Mouse (Mus musculus): ENCODE measurements around the gene Eci2. TPM values are rescaled to one million over a fixed set of nuclear protein-coding genes. Genes with fewer than 3 reads are reported as not detected.
"Not testable (repeated sequence)": the region's sequence is repeated elsewhere in the genome, so short reads cannot be mapped to it uniquely, and the experiment has no call there.

Gene Eci2
- total RNA-seq, 2 experiments from 2014 or later = 262 to 265 TPM

DNA sequence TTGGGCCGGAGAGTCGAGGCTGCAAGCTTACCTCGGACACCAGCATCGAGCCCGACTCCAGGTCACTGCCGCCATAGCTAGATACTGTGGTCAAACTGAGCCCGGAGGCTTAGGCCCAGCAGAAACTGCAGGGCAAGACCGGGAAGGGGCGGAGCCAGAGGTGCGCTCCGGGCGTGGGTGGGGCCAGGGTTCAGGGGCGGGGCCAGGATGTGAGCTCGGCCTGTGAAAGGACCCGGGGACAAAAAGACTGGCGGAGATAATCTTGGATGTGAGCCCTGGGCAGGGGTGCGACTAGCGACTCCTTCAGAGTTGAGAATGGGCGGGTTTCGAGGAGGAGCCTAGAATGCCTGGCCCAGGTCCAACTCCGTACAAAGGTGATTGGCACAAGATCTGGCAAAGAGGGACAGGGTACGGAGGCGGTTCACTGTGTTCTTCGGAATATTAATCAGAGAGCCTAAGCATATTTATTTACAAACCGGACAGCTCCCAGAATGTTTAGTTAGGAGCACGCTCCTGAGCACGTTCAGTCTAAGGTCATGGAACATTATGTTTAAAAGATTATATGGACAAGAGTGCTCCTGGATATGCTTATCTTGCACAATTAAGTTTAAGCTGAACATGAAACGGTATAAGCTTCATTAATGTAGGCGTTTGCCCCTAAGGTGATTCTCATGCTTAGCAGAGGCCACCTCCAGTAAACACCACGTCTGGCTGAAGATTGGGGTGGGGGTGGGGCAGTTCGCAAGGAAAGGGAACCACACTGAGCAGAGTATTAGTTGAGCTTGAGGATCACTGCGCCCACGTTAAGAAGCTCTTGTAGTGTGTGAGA is 32.7 kb downstream of the Eci2 start:
- intact Hi-C loops (cut with DNase I) = loop anchor here (10.0 kb wide), 1 partner anchor 119 kb away; the partner anchor contains the start of gene Prpf4b
- DNase-seq (ENCODE audit: low spot score) = peak; percentile 90

DNA sequence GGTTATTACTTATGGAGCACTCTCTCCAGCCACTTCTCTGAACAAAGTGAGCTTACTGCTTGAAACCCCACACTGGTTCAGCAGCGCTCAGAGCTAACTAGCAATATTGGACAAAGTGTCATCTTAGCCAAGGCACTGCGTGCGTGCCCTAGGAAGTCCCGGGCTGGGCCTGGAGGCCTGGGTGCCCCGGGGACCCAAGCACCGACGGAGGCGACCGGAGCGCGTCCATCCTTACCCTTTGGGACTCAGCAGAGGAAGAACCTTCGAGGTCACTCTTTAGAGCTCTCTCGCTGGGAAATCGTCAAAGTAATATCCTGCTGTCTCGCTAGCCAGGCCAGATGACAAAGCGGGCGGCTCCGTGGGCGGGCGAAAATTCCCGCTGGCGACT is 33.3 kb downstream of the Eci2 start:
- intact Hi-C loops (cut with DNase I) = loop anchor here (10.0 kb wide), 1 partner anchor 119 kb away; the partner anchor contains the start of gene Prpf4b
- peak; percentile 4 for DNase-seq (ENCODE audit: low spot score)

DNA sequence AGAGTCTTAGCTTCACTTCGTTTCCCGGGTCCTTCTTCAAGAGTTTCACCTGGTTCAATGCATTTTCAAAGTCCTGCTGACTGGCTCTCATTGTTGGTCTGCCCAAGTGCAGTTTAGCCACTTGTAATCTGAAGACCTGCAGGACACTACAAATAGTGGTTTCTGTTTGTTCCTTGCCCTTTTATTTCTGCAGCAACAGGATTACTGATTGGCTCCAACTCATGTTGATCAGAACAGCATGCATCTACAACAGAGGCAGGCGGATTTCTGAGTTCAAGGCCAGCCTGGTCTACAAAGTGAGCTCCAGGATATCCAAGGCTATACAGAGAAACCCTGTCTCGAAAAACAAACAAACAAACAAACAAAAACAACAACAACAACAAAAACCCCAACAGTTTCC is 33.8 kb downstream of the Eci2 start:
- intact Hi-C loops (cut with DNase I) = loop anchor here (10.0 kb wide), 1 partner anchor 118 kb away; the partner anchor contains the start of gene Prpf4b

DNA sequence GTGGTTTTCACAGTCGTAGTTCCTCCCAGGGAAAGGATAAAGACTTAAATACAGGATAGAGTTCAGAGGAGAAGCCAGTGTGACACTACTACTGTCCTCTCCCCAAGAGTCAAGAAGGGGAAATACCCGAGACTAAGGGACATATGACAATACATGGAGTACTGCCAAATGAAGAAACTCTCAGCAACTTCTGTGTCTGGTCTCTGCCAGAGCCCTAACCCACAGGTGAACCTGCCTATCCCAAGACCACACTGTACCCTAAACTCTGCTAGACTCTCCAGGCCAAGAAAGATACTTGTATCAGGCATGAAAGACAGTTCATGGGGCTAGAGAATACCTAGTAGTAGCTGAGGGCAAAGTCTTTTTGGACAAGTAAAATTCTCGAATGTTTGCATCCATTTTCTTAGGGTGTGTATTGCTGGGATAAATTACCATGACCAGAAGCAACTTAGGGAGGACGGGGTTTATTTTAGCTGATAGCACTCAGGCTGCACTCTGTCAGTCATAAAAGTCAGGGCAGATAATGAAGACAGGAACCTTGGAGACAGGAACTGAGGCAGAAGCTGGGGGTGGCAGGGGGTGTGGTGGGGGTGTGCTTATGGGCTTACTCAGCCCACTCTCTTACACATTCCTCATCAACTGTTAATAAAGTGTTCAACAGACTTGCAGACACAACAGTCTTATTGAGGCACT is 35.2 kb downstream of the Eci2 start:
- DNase-seq (ENCODE audit: low spot score) = no peak
- intact Hi-C loops (cut with DNase I) = loop anchor here (10.0 kb wide), 1 partner anchor 117 kb away; the partner anchor contains the start of gene Prpf4b

More for the DNA sequence above, 33.8 kb downstream of the Eci2 start:
- no peak for DNase-seq (ENCODE audit: low spot score)

DNA sequence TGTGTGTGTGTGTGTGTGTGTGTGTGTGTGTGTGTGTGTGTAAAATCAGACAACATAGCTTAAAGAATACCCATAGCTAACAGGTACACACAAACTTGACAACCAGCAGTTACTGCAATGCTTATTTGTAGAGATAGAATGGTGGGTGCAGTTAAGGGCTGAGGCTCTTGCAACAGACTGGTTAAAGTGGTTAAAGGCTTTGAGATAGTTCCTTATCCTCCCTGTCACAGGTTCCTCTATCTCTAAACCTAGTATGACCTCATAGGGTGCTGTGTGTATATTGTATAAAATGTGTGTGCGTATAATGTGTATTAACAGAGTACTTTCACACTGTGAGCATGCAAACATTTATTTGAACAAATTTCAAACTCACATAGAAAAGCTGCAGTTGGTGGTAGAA is 43.4 kb downstream of the Eci2 start:
- DNase-seq (ENCODE audit: low spot score); intact Hi-C loops (cut with DNase I): not testable (repeated sequence)

DNA sequence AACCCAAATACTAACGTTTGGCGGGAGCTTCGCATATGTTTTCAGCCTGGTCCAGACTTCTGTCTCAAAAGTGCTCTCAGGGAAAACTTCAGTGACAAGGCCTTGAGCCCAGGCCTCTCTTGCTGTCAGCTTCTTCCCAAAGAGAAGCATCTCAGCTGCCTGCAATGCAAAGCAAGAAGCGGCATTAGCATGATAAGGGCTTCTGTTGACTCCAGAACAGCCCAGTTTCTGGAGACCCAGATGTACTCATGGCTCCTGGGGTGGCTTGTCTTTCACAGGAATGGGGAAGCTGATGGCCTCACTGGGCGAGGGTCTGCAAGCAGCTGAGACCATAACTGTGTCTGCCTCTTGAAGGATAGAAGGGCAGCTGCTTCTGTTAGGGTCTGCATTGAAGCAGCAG is 48.3 kb downstream of the Eci2 start:
- DNase-seq (ENCODE audit: low spot score) = not testable (repeated sequence)
- intact Hi-C loops (cut with DNase I) = loop anchor here (5.0 kb wide), 1 partner anchor 81 kb away; no protein-coding TSS in a partner anchor

DNA sequence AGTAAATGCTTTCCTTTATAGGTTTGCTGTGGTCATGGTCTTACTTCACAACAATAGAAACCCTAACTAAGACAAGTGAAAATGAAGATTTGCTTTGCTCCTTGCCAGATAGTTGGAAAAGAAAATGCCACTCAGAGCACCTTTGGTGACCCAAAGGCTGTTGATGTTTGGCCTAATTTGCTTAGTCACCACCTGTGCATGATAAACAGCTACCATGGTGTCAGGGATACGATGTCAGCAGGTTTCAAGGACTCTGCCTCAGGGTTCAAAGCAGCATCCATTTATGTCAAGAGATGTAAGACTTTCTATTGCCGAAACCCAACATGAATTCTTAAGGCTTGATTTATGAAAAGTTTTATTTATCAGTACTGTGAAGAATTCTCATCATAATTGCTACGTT is 49.5 kb downstream of the Eci2 start:
- DNase-seq (ENCODE audit: low spot score) = no peak
- intact Hi-C loops (cut with DNase I) = loop anchor here (5.0 kb wide), 1 partner anchor 80 kb away; no protein-coding TSS in a partner anchor

DNA sequence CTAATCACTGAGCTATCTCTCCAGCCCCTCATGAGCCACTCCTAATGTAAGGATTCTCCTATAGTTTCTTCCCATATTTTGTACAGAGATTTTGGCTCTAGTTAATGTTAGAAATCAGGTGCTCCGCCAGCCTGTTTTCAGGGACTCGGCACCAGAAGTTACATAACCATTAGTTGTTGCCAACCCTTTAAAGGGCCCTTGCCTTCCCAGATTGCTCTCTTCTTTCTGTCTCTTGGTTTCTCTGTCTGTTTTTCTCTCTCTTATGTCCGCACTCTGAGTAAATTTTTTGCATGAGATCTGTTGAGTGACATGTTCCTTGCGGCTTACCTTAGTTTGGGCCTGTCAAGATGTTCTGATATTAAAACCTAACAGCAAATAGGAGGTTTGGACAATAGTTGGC is 50.8 kb downstream of the Eci2 start:
- intact Hi-C loops (cut with DNase I) = loop anchor here (5.0 kb wide), 1 partner anchor 79 kb away; no protein-coding TSS in a partner anchor
- DNase-seq (ENCODE audit: low spot score) = no peak

DNA sequence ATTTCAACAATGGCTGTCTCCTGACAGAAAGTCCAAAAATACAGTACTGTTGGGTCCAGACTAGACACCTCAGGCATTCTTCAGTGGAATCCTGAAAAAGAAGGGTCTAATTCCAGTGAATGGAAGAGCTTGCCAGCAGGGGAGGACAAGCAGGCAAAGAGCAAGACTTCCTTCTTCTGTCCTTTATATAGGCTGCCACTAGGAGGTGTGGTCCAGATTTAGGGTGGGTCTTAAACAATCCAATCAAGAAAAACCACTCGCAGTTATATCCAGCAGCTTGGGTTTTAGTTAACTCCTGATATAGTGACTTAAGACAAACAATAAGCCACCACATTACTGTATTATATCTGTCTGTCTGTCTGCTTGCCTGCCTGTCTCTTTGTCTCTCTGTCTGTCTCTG is 53.1 kb downstream of the Eci2 start:
- no peak for DNase-seq (ENCODE audit: low spot score)
- intact Hi-C loops (cut with DNase I) = loop anchor here (2.0 to 5.0 kb wide), 2 partner anchors 53 to 331 kb away; partner anchors contain the start of gene Eci2

DNA sequence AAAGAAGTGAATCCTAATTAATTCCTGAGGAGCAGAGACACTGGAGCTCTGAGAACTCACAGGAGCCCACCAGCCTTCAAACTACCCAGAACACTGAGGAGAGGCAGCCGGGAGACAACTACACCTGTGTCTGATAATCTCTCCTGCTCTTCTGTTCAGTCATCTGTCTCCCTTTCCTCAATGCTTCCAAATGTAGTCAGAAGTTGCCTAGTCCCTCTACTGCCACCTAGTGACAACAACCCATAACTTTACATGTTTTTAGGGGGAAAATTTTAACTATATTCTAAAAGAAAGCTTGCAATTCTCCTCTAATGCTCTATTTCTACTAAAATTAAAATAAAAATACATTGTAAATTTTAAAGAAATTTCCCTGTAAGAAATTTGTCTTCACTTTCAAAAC is 53.7 kb downstream of the Eci2 start:
- no peak for DNase-seq (ENCODE audit: low spot score)
- intact Hi-C loops (cut with DNase I) = loop anchor here (2.0 to 5.0 kb wide), 2 partner anchors 54 to 331 kb away; partner anchors contain the start of gene Eci2

DNA sequence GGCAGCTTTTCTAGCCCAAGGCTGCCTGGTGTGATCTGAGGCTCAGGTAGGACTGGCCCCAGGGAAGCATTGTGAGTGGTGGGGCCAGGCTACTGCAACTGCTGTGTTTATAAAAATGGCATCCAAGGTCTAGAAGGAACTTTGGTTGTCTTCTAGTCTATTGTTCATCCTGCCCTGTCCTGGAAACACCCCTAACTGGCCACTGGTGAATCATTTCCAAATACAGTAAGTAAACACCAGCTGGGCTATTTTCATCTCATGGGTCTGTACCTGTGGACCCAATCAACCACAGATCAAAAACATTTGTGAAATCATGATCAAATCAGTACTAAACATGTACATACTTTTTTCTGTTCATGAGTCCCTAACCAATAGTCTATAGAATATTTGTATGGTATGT is 54.4 kb downstream of the Eci2 start:
- DNase-seq (ENCODE audit: low spot score) = not testable (repeated sequence)
- intact Hi-C loops (cut with DNase I) = loop anchor here (2.0 to 5.0 kb wide), 2 partner anchors 54 to 330 kb away; partner anchors contain the start of gene Eci2

DNA sequence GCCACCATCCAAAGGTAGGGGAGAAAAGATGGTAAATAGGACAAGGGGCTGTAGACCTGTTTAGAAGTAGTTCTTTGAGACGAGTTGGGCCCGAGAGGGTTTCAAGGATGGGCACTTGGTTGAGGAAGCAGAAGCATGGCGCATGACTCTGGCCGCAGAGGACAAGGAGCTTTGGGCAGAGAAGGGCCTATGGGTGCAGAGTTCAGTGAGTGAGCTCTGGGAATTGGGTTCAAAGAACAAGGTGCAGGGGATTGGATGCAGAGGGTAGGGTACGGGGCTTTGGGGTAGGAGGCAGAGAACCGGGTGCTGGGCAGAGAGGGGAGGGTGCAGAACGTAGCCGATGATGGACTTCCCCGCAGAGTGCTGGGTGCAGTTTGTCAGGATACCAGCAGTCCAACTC is 61.2 kb downstream of the Eci2 start:
- DNase-seq (ENCODE audit: low spot score); intact Hi-C loops (cut with DNase I): not testable (repeated sequence)

DNA sequence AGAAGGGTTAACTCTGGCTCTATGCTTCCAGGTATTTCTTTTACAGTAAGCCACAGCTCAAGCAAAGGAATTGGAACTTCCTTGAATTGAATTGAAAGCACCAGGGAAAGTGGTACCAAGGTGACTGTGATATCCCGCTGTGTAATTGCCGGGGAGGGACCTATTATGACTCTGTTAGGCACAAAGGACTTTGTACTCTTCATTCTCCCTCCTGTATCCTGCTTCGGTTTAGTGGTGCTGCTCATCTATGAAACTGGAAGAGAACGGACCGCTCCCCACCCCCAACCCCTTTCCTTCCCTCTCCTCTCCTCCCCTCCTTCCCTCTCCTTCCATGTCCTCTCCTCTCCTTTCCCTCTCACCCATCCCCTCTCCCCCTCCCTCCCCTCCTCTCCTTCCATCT is 62.0 kb downstream of the Eci2 start:
- DNase-seq (ENCODE audit: low spot score) = no peak
- intact Hi-C loops (cut with DNase I) = no loop called here

DNA sequence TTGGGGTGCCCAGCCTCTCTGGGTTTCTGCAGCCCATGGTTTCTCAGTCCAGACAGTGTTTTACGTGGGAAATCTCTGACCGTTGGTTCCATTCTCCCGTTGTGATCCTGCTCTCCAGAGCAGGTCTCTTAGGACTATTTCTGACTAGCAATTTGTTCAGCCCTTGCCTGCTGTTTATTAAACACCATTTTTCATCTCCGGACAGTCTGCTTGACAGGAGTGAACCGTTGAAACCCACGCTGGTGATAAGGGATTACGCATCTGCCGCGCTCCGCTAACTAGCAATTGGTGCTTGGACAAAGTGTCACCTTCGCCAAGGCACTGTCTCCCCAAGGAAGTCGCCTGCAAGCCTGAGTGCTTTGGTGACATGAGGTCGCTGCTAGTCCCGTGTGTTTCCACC is 62.5 kb downstream of the Eci2 start:
- no peak for DNase-seq (ENCODE audit: low spot score)
- intact Hi-C loops (cut with DNase I) = no loop called here

DNA sequence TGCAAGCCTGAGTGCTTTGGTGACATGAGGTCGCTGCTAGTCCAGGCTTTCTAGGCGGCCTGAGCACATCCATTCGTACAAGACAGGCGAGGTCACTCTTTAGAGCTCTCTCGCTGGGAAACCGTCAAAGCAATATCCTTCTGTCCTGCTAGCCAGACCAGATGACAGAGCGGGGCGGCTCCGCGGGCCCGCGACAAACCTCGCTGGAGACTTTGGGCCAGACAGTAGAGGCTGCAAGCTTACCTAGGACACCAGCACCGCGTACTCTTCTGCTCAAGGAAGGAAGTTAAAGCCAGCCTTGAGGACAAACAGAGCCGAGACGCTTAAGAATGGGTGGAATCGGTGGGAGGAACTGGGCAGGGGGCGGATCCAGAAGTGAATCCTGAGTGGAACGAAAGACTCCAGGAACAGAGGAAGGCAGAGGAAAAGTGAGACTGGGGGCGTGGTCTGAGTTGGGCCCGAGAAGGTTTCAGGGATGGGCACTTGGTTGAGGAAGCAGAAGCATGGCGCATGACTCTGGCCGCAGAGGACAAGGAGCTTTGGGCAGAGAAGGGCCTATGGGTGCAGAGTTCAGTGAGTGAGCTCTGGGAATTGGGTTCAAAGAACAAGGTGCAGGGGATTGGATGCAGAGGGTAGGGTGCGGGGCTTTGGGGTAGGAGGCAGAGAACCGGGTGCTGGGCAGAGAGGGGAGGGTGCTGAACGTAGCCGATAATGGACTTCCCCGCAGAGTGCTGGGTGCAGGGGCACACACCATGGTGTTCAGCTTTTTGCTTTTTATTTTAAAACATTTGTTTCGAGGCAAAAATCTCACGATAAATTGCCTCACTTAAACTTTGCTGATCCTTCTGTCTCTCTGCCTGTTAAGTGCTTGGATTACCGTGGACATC is 63.1 kb downstream of the Eci2 start, which contains the start of gene Eci3:
Gene Eci3 (minus strand): TSS at position 300 of the 887 bp plus-strand sequence.
- peak; percentile 12 for DNase-seq (ENCODE audit: low spot score)
- intact Hi-C loops (cut with DNase I) = no loop called here

DNA sequence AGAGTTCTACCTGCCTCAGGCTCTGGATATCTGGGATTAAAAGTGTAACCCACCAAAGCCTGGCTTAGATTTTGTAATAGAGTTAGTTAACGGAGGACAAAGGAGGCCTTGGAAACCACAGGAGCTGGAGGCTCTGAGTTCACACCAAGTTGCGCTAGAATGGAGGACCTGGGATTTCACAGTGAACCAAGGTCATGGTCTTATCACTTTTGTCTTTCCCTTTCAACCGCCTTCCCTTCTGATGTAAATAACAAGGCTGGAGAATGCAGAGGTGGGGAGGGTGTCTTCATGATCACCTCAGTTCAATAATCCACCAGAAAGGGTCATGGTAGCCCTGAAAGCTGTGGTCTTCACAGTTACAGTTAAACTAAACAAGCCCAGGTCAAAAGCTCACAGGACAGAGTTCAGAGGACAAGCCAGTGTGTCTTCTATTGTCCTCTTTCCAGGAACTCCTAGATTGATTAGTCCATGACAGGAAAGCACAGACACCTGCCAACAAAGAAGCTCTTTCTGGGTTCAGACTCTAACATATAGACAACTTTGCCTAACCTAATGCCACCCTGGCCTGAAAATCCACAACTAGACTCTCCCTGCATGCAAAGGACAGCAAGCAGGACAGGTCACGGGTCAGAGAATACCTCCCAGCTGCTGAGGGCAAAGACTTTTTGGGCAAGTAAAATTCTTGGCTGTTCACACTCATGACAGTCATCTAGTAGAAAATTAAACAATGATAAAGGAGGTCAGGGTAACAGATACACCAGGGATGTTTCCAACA is 65.7 kb downstream of the Eci2 start:
- no peak for DNase-seq (ENCODE audit: low spot score)
- intact Hi-C loops (cut with DNase I) = no loop called here

DNA sequence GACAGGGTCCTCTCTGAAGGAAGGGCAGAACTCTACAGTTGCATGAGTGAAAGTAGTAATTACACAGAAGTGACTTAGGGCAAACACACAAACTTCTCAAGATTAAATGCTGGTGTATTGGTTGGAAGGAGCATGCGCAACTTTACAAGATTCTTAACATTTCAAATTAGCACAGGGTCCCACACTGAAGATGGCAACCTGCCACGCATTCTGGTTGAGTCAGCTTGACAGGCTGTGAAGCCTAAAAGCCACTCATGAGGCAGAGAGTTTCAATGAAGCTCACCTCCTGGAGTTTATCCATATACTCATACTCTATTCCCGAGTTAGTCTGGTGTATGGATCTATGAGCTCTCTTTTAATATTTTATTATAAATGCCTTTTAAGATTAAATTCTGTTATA is 68.7 kb downstream of the Eci2 start:
- intact Hi-C loops (cut with DNase I); DNase-seq (ENCODE audit: low spot score): not testable (repeated sequence)

DNA sequence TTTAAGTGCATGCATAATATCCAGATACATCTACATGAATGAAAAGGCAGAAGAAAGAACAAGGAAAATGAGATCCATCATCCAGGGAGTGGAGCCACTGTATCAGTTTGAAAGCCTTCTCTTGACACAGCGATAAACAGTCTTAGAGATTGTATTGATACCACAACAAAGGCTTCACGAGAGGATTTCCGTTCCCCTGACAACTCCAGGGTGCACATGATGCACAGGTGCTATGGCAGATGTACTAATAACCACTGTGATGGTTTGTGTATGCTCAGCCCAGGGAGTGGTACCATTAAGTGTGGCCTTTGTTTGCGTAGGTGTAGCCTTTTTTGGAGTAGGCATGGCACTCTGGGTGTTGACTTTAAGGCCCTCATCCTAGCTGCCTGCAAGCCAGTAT is 70.0 kb downstream of the Eci2 start:
- intact Hi-C loops (cut with DNase I) = no loop called here
- DNase-seq (ENCODE audit: low spot score) = no peak

DNA sequence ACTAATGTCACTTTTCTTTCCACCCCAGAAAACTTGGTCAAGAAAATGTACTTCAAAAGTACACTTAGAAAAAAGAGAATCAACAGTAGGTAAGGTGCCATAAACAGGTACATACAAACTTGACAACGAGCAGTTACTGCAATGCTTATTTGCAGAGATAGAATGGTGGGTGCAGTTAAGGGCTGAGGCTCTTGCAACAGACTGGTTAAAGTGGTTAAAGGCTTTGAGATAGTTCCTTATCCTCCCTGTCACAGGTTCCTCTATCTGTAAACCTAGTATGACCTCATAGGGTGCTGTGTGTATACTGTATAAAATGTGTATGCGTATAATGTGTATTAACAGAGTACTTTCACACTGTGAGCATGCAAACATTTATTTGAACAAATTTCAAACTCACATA is 75.5 kb downstream of the Eci2 start:
- DNase-seq (ENCODE audit: low spot score); intact Hi-C loops (cut with DNase I): not testable (repeated sequence)

Measured in heart, postnatal 25 days (tissue).